Mouse (Mus musculus) bone marrow, adult 2 months (tissue): Measurements from ENCODE around the gene Tubd1. TPM values are rescaled to one million over a fixed set of nuclear protein-coding genes. Genes with fewer than 3 reads are reported as not detected.

Experiments used
- H3K27ac ChIP-seq: fragments of 200-500 bp; 2 replicates; pipeline ENCODE4 v1.5.1; 2012; ENCODE audit warnings: low read depth, mild to moderate bottlenecking, control low read depth, inconsistent platforms, low read length; ENCODE audit not compliant: control insufficient read depth, poor library complexity, insufficient read depth
- H3K4me1 ChIP-seq: fragments of 200-500 bp; 2 replicates; pipeline ENCODE4 v1.6.1; 2011; ENCODE audit warnings: low read length; ENCODE audit not compliant: control insufficient read depth, insufficient read depth
- H3K4me3 ChIP-seq: fragments of 200-500 bp; replicated peaks from 2 replicates; pipeline ENCODE3; 2011; ENCODE audit warnings: mild to moderate bottlenecking, low read depth, low read length, control low read depth; ENCODE audit not compliant: control insufficient read depth
- CTCF ChIP-seq: fragments of 200-500 bp; IDR thresholded peaks from 2 replicates; pipeline ENCODE4 v1.5.1; 2011; ENCODE audit warnings: low read length, control low read depth; ENCODE audit not compliant: control insufficient read depth, insufficient read depth
- POLR2A ChIP-seq: fragments of 200-500 bp; IDR thresholded peaks from 2 replicates; pipeline ENCODE4 v1.6.1; 2011; ENCODE audit warnings: low read depth, mild to moderate bottlenecking, control low read depth, low read length, borderline replicate concordance; ENCODE audit not compliant: control insufficient read depth
- WGBS: fragments of 180-500 bp; shearing (Covaris S2); methylation state at CpG from one replicate; pipeline ENCODE4 v1.1.7; 2018; 5-methylcytosine and 5-hydroxymethylcytosine counted together
- polyA plus RNA-seq: library from polyadenylated mRNA; stranded (reverse); fragments of >200 nt; gene quantifications from 2 replicates; pipeline ENCODE4 v1.2.4, GENCODE M21; 2011; ENCODE audit warnings: low replicate concordance; ENCODE audit not compliant: missing spikeins, insufficient read depth, insufficient read length

The Tubd1 gene
- 5.3 and 13.6 TPM in 2 replicates for polyA plus RNA-seq

GRCm38 (mm10) chr11:86544639-86545299 lies at the start of gene Tubd1, which contains the start of gene Rps6kb1:
Tubd1 (plus strand) TSS chr11:86544991.
Rps6kb1 (minus strand) TSS chr11:86544805.
- peak within 1 kb of the TSS; percentile 92 for H3K4me3 ChIP-seq
- H3K27ac ChIP-seq, result peak within 1 kb of the TSS; percentile 68
- under 1% methylated on average over 43 of the region's 43 CpGs for WGBS
- TF ChIP-seq CTCF (peak; percentile 10; the same call in 1 of the 2 replicates), POLR2A (peak; percentile 100)
- H3K4me1 ChIP-seq, result peaks cover 2% of the 10 kb centered on the region

DNA sequence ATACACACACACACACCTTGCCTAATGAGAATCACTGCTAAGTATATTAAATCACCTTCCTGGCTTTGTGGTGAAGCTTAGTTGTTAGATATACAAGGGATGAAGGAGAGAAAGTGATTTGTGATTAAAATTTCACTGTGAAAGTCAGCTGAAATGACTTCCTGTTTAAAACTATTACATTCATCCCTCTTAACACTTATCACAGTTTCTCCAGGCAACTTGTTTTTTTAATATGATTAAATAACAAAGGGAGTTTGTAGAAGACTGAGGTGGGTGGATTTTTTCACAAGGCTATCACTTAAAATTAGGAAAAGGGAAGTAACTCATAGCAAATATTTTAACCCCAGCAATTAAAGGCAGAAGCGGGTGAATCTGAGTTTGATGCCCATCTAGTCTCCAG lies 47.4 kb upstream of the Tubd1 start:
- Histone ChIP-seq H3K4me3 (no peak overlapping the region), H3K4me1 (no peaks in the 10 kb centered on the region), H3K27ac (no peak overlapping the region)
- no peak for TF ChIP-seq POLR2A
- TF ChIP-seq CTCF, result no peak
- WGBS, result 87% methylated on average over 1 of the region's 1 CpGs

DNA sequence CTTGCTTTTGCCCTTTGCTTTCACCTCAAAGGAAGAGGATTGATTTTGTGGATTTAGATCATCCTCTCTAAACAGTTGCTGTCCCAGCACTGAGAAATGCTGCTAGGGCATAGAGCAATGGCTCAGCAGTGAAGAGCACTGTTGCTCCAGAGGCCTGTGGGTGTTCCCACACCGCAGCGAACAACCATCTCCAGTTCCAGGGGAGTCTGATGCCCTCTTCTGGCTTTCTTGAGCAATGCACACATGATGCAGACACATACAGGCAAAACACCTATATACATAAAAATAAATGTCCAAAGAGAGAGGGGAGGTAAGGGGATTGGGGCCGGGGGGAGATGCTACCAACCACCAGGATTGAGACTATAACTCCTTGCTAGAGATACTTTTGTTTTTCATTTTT lies 46.9 kb upstream of the Tubd1 start:
- Histone ChIP-seq H3K4me3 (no peak overlapping the region), H3K4me1 (no peaks in the 10 kb centered on the region), H3K27ac (no peak overlapping the region)
- WGBS, result 83% methylated on average over 3 of the region's 3 CpGs
- TF ChIP-seq POLR2A, result no peak

DNA sequence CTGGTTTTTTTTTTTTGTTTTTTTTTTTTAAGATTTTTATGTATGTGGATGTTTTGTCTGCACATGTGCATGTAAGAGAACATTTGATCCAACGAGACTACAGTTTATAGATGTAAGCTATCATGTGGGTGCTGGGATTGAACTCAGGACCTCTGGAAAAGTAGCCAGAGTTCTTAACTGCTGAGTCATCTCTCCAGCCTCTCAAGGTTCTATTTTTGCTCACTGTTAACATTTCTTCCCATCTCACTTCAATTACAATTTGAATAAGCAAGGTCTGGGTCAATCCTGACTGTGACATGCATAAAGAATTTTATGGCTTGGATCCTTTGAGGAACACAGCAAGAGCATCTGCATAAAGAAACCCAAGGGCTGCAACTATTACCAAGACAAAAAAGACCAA lies 44.0 kb upstream of the Tubd1 start:
- H3K4me3 ChIP-seq, result no peak overlapping the region
- TF ChIP-seq POLR2A (no peak), CTCF (no peak)
- H3K4me1 ChIP-seq, result no peaks in the 10 kb centered on the region
- 74% methylated on average over 1 of the region's 1 CpGs for WGBS
- no peak overlapping the region for H3K27ac ChIP-seq

GRCm38 (mm10) chr11:86503121-86503520 lies 41.7 kb upstream of the Tubd1 start:
- 89% methylated on average over 2 of the region's 2 CpGs for WGBS
- TF ChIP-seq POLR2A (no peak), CTCF (no peak)
- Histone ChIP-seq H3K4me3 (no peak overlapping the region), H3K4me1 (no peaks in the 10 kb centered on the region), H3K27ac (no peak overlapping the region)

- Histone ChIP-seq H3K4me1 (no peaks in the 10 kb centered on the region), H3K4me3 (no peak overlapping the region), H3K27ac (no peak overlapping the region)
- WGBS, result 63% methylated on average over 2 of the region's 2 CpGs
- TF ChIP-seq CTCF, result no peak
- TF ChIP-seq POLR2A, result no peak
Observed at GRCm38 (mm10) chr11:86507334-86507733, 37.5 kb upstream of the Tubd1 start.

GRCm38 (mm10) chr11:86507991-86508390 lies 36.8 kb upstream of the Tubd1 start:
- 79% methylated on average over 2 of the region's 2 CpGs for WGBS
- Histone ChIP-seq H3K4me1 (no peaks in the 10 kb centered on the region), H3K4me3 (no peak overlapping the region), H3K27ac (no peak overlapping the region)
- no peak for TF ChIP-seq CTCF
- no peak for TF ChIP-seq POLR2A

- TF ChIP-seq POLR2A (no peak), CTCF (no peak)
- WGBS, result 76% methylated on average over 3 of the region's 3 CpGs
- H3K27ac ChIP-seq, result no peak overlapping the region
- no peak overlapping the region for H3K4me3 ChIP-seq
- H3K4me1 ChIP-seq, result no peaks in the 10 kb centered on the region
Observed at GRCm38 (mm10) chr11:86516620-86517019, 28.2 kb upstream of the Tubd1 start.

DNA sequence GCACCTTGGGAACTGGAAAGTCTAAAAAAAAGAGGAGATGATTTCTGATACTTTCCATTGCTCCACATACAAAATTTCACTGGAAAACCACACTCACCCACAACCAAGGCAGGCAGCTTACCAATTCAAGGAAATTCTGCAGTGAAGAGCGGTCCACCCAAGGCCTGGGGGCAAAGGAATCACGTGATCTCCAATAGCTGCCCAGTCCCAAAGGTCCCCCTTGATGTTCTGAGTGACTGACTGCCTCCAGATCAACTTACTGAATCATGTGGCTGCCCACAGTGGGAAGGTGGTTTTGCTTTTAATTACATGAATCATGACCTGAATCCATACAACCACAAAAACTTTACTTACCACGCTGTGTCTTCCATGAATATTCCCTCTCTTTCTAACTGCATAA lies 27.6 kb upstream of the Tubd1 start:
- TF ChIP-seq POLR2A, result no peak
- no peak for TF ChIP-seq CTCF

More for the DNA sequence above, 27.6 kb upstream of the Tubd1 start:
- no peak overlapping the region for H3K4me3 ChIP-seq
- no peak overlapping the region for H3K27ac ChIP-seq
- 88% methylated on average over 3 of the region's 3 CpGs for WGBS
- H3K4me1 ChIP-seq, result no peaks in the 10 kb centered on the region
